Mouse (Mus musculus) layer of hippocampus, adult 6 months (tissue): ENCODE measurements around the gene Nktr. TPM values are rescaled to one million over a fixed set of nuclear protein-coding genes. Genes with fewer than 3 reads are reported as not detected.

Experiments used
- long read RNA-seq, 2 experiments: library from polyadenylated mRNA; unstranded; transcript quantifications; one replicate each; pipeline ENCODE4 v2.0.0; 2019 to 2020
- polyA plus RNA-seq: library from polyadenylated mRNA; unstranded; fragments of <200 nt; fragmentation: Nextera tagmentation; gene quantifications from 2 replicates; pipeline ENCODE4 v1.2.3, GENCODE M21; 2021

Nktr gene
- polyA plus RNA-seq, result 18.0 and 18.4 TPM in 2 replicates
- long read RNA-seq, experiment 1, partial matches to known transcripts, result 21 of 37 reads
- long read RNA-seq, experiment 1, other reads (novel, unspliced or antisense), result 14 of 37 reads
- long read RNA-seq, experiment 2, partial matches to known transcripts, result 16 of 37 reads
- long read RNA-seq, experiment 2, other reads (novel, unspliced or antisense), result 19 of 37 reads

DNA sequence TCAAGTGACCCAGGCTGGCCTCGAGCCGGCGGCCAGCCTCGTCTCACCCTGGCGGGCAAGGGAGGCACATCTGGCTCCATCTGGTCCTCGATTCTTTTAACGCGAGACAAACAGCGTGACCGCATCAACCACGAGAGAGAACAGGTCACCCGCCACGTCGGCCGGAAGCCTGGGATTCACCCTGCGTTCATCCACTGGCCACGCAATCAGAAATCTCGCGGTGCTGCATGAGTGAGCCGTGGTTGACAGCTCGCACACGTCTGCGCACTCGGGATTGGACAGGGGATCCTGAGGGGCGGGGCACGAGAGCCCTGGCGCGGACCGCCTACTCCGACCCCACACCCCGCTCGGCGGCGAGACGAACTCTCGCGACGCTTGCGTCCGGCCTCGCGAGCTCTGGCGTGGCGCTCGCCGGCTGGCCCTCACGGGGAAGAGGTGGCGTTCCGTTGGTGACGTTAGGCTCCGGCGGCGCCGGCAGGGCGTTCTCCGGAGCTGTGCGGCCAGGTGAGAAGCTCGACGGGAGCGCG, at the start of gene Nktr:
Gene Nktr (plus strand): TSS at position 378 of the 527 bp plus-strand sequence.

GRCm38 (mm10) chr9:121704646-121705625, 14.0 kb upstream of the Nktr start, which contains the start of gene Sec22c:
Gene Sec22c (minus strand): TSS chr9:121705490.

GRCm38 (mm10) chr9:121709898-121710583, 8.9 kb upstream of the Nktr start, which contains the start of gene Ss18l2:
Gene Ss18l2 (plus strand): TSS chr9:121710329.

DNA sequence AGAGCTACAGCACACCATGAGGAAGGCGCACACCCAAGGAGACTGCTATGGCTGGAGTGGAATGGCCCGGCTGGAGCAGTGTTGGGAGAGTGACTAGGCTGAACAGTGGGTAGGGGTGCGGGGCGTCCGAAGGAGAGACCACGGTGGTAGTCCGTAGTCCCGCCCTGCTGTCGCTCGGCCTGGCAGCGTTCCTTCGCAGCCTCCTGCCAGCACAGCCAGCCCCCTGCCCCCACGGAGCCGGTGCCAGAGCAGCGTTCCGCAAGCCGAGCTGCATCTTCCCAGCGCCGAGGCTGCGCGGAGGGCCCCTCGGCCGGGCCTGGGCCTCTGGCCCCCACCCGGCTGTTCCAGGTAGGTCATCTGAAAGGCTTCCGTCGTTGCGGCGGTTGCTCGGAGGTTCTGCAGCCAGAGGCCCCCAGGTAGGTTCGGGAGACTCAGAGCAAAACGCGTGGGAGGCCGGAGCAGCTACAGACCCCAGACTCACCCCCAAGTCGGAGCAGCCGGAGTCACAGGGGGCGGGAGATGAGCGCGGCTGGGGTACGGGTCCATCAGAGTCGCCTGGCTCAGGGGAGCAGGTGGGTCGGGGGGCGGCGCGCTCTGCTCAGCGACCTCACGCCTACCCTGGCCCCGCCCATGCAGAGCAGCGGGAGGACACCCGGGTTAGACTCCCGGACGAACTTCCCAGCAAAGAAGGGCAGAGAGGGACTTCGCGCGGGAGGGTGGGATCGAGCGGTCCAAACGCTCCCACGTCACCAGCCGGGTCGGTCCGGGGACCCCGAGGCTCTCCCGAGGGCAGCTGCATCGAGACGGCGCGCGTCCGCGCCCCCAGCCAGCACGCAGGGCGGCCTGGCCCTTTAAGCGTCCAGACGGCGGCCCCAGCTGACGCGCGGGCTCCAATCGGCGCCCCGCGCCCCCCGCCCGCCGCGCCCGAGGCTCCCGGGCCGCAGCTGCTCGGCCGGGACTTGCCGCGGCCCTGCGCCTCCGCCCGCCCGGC, 40.4 kb downstream of the Nktr start, which contains the start of gene Zfp651:
Gene Zfp651 (plus strand): TSS at position 240 of the 991 bp plus-strand sequence.

GRCm38 (mm10) chr9:121777484-121778065, 58.6 kb downstream of the Nktr start, which contains the start of gene Klhl40:
Gene Klhl40 (plus strand): TSS chr9:121777607.

GRCm38 (mm10) chr9:121791757-121792521, 73.0 kb downstream of the Nktr start, which contains the start of gene Hhatl:
Gene Hhatl (minus strand): TSS chr9:121792507.

Other genes with a start within 250 kb of the Nktr start
- 1,697 and 1,703 TPM in 2 replicates for gene Cck, start 223.5 kb upstream of the Nktr start, polyA plus RNA-seq
- gene Lyzl4, start 77.1 kb upstream of the Nktr start, polyA plus RNA-seq, result 0.65 and 1.2 TPM in 2 replicates
- 1.3 and 1.4 TPM in 2 replicates for gene Vipr1, start 76.5 kb upstream of the Nktr start, polyA plus RNA-seq
- 6.5 and 7.4 TPM in 2 replicates for gene Sec22c, start 13.7 kb upstream of the Nktr start, polyA plus RNA-seq
- 313 and 385 TPM in 2 replicates for gene Ss18l2, start 8.8 kb upstream of the Nktr start, polyA plus RNA-seq
- gene Zfp651, start 40.2 kb downstream of the Nktr start, polyA plus RNA-seq, result 5.8 and 7.2 TPM in 2 replicates
- 6.4 and 7.5 TPM in 2 replicates for gene Klhl40, start 58.4 kb downstream of the Nktr start, polyA plus RNA-seq
- gene Hhatl, start 73.3 kb downstream of the Nktr start, polyA plus RNA-seq, result 11.8 and 12.8 TPM in 2 replicates
- 10.9 and 13.5 TPM in 2 replicates for gene Ccdc13, start 120.3 kb downstream of the Nktr start, polyA plus RNA-seq
- gene Higd1a, start 139.2 kb downstream of the Nktr start, polyA plus RNA-seq, result 261 and 275 TPM in 2 replicates
- gene Ackr2, start 179.2 kb downstream of the Nktr start, polyA plus RNA-seq, result 0.41 and 0.63 TPM in 2 replicates
- gene Cyp8b1, start 197.1 kb downstream of the Nktr start, polyA plus RNA-seq, result not detected in 2 replicates
- 3.9 and 4.1 TPM in 2 replicates for gene Fam198a, start 231.8 kb downstream of the Nktr start, polyA plus RNA-seq